Mouse (Mus musculus) stomach, postnatal 0 days (tissue): ENCODE data around the gene Usp40. TPM values are rescaled to one million over a fixed set of nuclear protein-coding genes. Genes with fewer than 3 reads are reported as not detected.

Experiments
- ATAC-seq: fragments of 200-750 bp; cut with Nextera tagmentation; 2 replicates; pipeline ENCODE4 v1.8.0; 2017; ENCODE audit not compliant: low FRiP score, low TSS enrichment
- DNase-seq: peaks from one replicate; pipeline ENCODE4 v3.0.0-alpha.2; 2016; ENCODE audit warnings: low spot score
- H3K27ac ChIP-seq: fragments of 300-500 bp; sonication (generic); replicated peaks from 2 replicates; pipeline ENCODE4 v1.5.1; 2014; ENCODE audit warnings: mild to moderate bottlenecking, control low read depth
- H3K27me3 ChIP-seq: fragments of 300-500 bp; sonication (generic); 2 replicates; pipeline ENCODE4 v1.6.1; 2014; ENCODE audit warnings: low read length; ENCODE audit not compliant: control insufficient read depth, insufficient read depth
- H3K36me3 ChIP-seq: fragments of 300-500 bp; sonication (generic); 2 replicates; pipeline ENCODE4 v1.6.1; 2014; ENCODE audit warnings: low read length, mixed read lengths; ENCODE audit not compliant: control insufficient read depth, insufficient read depth
- H3K4me1 ChIP-seq: fragments of 300-500 bp; sonication (generic); replicated peaks from 2 replicates; pipeline ENCODE4 v1.6.1; 2014; ENCODE audit warnings: antibody characterized with exemption; ENCODE audit not compliant: control insufficient read depth, insufficient read depth
- H3K4me2 ChIP-seq: fragments of 300-500 bp; sonication (generic); replicated peaks from 2 replicates; pipeline ENCODE4 v1.6.1; 2014; ENCODE audit warnings: low read depth, mild to moderate bottlenecking, control low read depth, moderate library complexity
- H3K4me3 ChIP-seq: fragments of 300-500 bp; sonication (generic); 2 replicates; pipeline ENCODE4 v1.5.1; 2014; ENCODE audit warnings: low read depth, low read length, control low read depth
- H3K9ac ChIP-seq: fragments of 300-500 bp; sonication (generic); 2 replicates; pipeline ENCODE4 v1.6.1; 2014; ENCODE audit warnings: mild to moderate bottlenecking, low read length, control low read depth, mixed read lengths
- H3K9me3 ChIP-seq: fragments of 300-500 bp; sonication (generic); 2 replicates; pipeline ENCODE4 v1.6.1; 2016; ENCODE audit warnings: low read length; ENCODE audit not compliant: control insufficient read depth
- CTCF ChIP-seq: IDR thresholded peaks from 2 replicates; pipeline ENCODE4 v1.5.1; 2016; ENCODE audit warnings: antibody characterized with exemption, low read depth, mild to moderate bottlenecking, moderate library complexity
- EP300 ChIP-seq: optimal IDR thresholded peaks from 2 replicates; pipeline ENCODE3; 2016; ENCODE audit warnings: antibody characterized with exemption
- WGBS: fragments of 180-500 bp; shearing (Covaris S2); extraction: QIAGEN DNeasy Blood & Tissue Kit; methylation state at CpG from one replicate; pipeline ENCODE4 v1.1.7; 2014; 5-methylcytosine and 5-hydroxymethylcytosine counted together
- polyA plus RNA-seq: library from polyadenylated mRNA; unstranded; fragments of >200 nt; fragmentation: Nextera tagmentation; extraction: Ambion mirVana; gene quantifications from 2 replicates; pipeline ENCODE4 v1.2.1, GENCODE M21; 2015

Usp40 gene
- polyA plus RNA-seq, 1 experiment from 2014 or later: 10.4 TPM

- Histone ChIP-seq H3K4me1 (no peaks in the 10 kb centered on the region), H3K4me3 (no peak overlapping the region), H3K36me3 (no peaks in the 10 kb centered on the region), H3K4me2 (no peak overlapping the region), H3K27me3 (no peaks in the 10 kb centered on the region), H3K9ac (no peak overlapping the region), H3K27ac (no peak overlapping the region), H3K9me3 (no peaks in the 10 kb centered on the region)
- ATAC-seq: no peak
- no peak for TF ChIP-seq CTCF
- no peak for TF ChIP-seq EP300
- DNase-seq: no peak
- WGBS: 87% methylated on average over 6 of the region's 6 CpGs
These were observed 7.0 kb upstream of the Usp40 start for GRCm38 (mm10) chr1:88015371-88015770.

GRCm38 (mm10) chr1:88014671-88015070, 6.3 kb upstream of the Usp40 start:
- Histone ChIP-seq H3K27ac (no peak overlapping the region), H3K27me3 (no peaks in the 10 kb centered on the region), H3K36me3 (no peaks in the 10 kb centered on the region), H3K9ac (no peak overlapping the region), H3K4me1 (no peaks in the 10 kb centered on the region), H3K4me2 (no peak overlapping the region), H3K4me3 (no peak overlapping the region), H3K9me3 (no peaks in the 10 kb centered on the region)
- TF ChIP-seq CTCF (no peak), EP300 (no peak)
- 97% methylated on average over 4 of the region's 4 CpGs for WGBS
- DNase-seq (no peak), ATAC-seq (no peak)

GRCm38 (mm10) chr1:88014194-88014593, 5.8 kb upstream of the Usp40 start:
- Histone ChIP-seq H3K9me3 (no peaks in the 10 kb centered on the region), H3K36me3 (no peaks in the 10 kb centered on the region), H3K27ac (no peak overlapping the region), H3K27me3 (no peaks in the 10 kb centered on the region), H3K9ac (no peak overlapping the region), H3K4me1 (no peaks in the 10 kb centered on the region), H3K4me2 (no peak overlapping the region), H3K4me3 (no peak overlapping the region)
- DNase-seq (no peak), ATAC-seq (no peak)
- TF ChIP-seq CTCF: no peak
- TF ChIP-seq EP300: no peak
- WGBS: 85% methylated on average over 4 of the region's 4 CpGs

GRCm38 (mm10) chr1:88013726-88014125, 5.4 kb upstream of the Usp40 start:
- Histone ChIP-seq H3K4me2 (no peak overlapping the region), H3K36me3 (no peaks in the 10 kb centered on the region), H3K4me1 (no peaks in the 10 kb centered on the region), H3K27me3 (no peaks in the 10 kb centered on the region), H3K9ac (no peak overlapping the region), H3K27ac (no peak overlapping the region), H3K4me3 (no peak overlapping the region), H3K9me3 (no peaks in the 10 kb centered on the region)
- TF ChIP-seq CTCF (no peak), EP300 (no peak)
- DNase-seq (no peak), ATAC-seq (0 out of 2 replicates have a peak, but pooled peaks have one; percentile 54)
- WGBS: 41% methylated on average over 3 of the region's 3 CpGs

- no peak overlapping the region for H3K4me3 ChIP-seq
- WGBS: 79% methylated on average over 3 of the region's 3 CpGs
- H3K36me3 ChIP-seq: no peaks in the 10 kb centered on the region
- no peaks in the 10 kb centered on the region for H3K4me1 ChIP-seq
- no peak for ATAC-seq
- no peak overlapping the region for H3K27ac ChIP-seq
- no peak overlapping the region for H3K9ac ChIP-seq
- TF ChIP-seq CTCF (no peak), EP300 (no peak)
- H3K4me2 ChIP-seq: no peak overlapping the region
- H3K27me3 ChIP-seq: no peaks in the 10 kb centered on the region
- DNase-seq: no peak
- H3K9me3 ChIP-seq: no peaks in the 10 kb centered on the region
These were observed 1.2 kb upstream of the Usp40 start for GRCm38 (mm10) chr1:88009521-88009920.

GRCm38 (mm10) chr1:88008735-88009134, 384 bp upstream of the Usp40 start:
- DNase-seq (no peak), ATAC-seq (peak; percentile 33)
- H3K4me3 ChIP-seq: peak overlapping the region; percentile 75
- no peak overlapping the region for H3K9ac ChIP-seq
- no peaks in the 10 kb centered on the region for H3K27me3 ChIP-seq
- peak overlapping the region; percentile 80 for H3K4me2 ChIP-seq
- TF ChIP-seq EP300: no peak
- no peak for TF ChIP-seq CTCF
- WGBS: 43% methylated on average over 4 of the region's 4 CpGs
- peaks cover 2% of the 10 kb centered on the region; the same call in 1 of the 2 replicates for H3K36me3 ChIP-seq
- no peaks in the 10 kb centered on the region for H3K4me1 ChIP-seq
- H3K9me3 ChIP-seq: no peaks in the 10 kb centered on the region
- no peak overlapping the region for H3K27ac ChIP-seq
